Mouse (Mus musculus) lung, embryonic 16.5 days (tissue): ENCODE data around the gene Gm11549. TPM values are rescaled to one million over a fixed set of nuclear protein-coding genes. Genes with fewer than 3 reads are reported as not detected.

Source experiments
- ATAC-seq: fragments of 200-750 bp; cut with Nextera tagmentation; 2 replicates; pipeline ENCODE4 v1.8.0; 2017; ENCODE audit warnings: low read depth, mild to moderate bottlenecking, moderate library complexity
- H3K27ac ChIP-seq: fragments of 300-500 bp; sonication (generic); 2 replicates; pipeline ENCODE4 v1.5.1; 2014; ENCODE audit warnings: mild to moderate bottlenecking, control low read depth, low read length
- H3K27me3 ChIP-seq: fragments of 300-500 bp; sonication (generic); 2 replicates; pipeline ENCODE4 v1.6.1; 2014; ENCODE audit warnings: low read depth, low read length, mixed read lengths; ENCODE audit not compliant: control insufficient read depth, insufficient read depth
- H3K36me3 ChIP-seq: fragments of 300-500 bp; sonication (generic); 2 replicates; pipeline ENCODE4 v1.6.1; 2014; ENCODE audit warnings: low read length; ENCODE audit not compliant: control insufficient read depth, insufficient read depth
- H3K4me1 ChIP-seq: fragments of 300-500 bp; sonication (generic); replicated peaks from 2 replicates; pipeline ENCODE4 v1.6.1; 2014; ENCODE audit warnings: low read length, mixed read lengths; ENCODE audit not compliant: control insufficient read depth, insufficient read depth
- H3K4me2 ChIP-seq: fragments of 300-500 bp; sonication (generic); 2 replicates; pipeline ENCODE4 v1.6.1; 2014; ENCODE audit warnings: low read depth, low read length, control low read depth
- H3K4me3 ChIP-seq: fragments of 300-500 bp; sonication (generic); 2 replicates; pipeline ENCODE4 v1.5.1; 2014; ENCODE audit warnings: mild to moderate bottlenecking, low read length, control low read depth
- H3K9ac ChIP-seq: fragments of 300-500 bp; sonication (generic); 2 replicates; pipeline ENCODE4 v1.6.1; 2014; ENCODE audit warnings: low read length, control low read depth
- H3K9me3 ChIP-seq: fragments of 300-500 bp; sonication (generic); 2 replicates; pipeline ENCODE4 v1.6.1; 2016; ENCODE audit warnings: low read length; ENCODE audit not compliant: control insufficient read depth
- WGBS: fragments of 180-500 bp; shearing (Covaris S2); extraction: QIAGEN DNeasy Blood & Tissue Kit; methylation state at CpG from one replicate; pipeline ENCODE4 v1.1.7; 2014; 5-methylcytosine and 5-hydroxymethylcytosine counted together
- polyA plus RNA-seq: library from polyadenylated mRNA; unstranded; fragments of >200 nt; fragmentation: Nextera tagmentation; extraction: Ambion mirVana; gene quantifications from 2 replicates; pipeline ENCODE4 v1.2.1, GENCODE M21; 2015

The Gm11549 gene
- polyA plus RNA-seq, 1 experiment from 2014 or later, result 0.09 TPM

DNA sequence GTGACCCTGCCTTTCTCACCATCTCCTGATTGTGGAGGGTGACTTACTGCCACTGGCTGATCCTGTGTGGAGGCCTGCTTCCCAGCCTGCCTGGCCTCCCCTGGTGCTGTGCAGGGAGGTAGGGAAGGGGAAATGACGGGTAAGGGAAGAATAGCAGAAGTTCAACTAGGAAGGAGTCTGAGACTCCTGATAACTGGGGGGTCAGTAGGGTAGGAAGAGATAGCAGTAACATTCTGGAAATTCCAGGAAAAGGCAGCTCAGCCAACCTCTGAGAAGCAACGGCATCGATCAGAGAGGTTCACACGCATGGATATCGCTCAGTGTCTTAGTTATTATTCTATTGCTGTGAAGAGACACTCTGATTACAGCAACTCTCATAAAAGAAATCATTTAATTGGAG lies 30.1 kb downstream of the Gm11549 start:
- Histone ChIP-seq H3K4me3 (no peak overlapping the region), H3K9me3 (no peaks in the 10 kb centered on the region), H3K27ac (no peak overlapping the region), H3K4me1 (peaks cover 1% of the 10 kb centered on the region), H3K36me3 (no peaks in the 10 kb centered on the region), H3K4me2 (no peak overlapping the region), H3K9ac (no peak overlapping the region), H3K27me3 (no peaks in the 10 kb centered on the region)
- no peak for ATAC-seq
- WGBS, result 82% methylated on average over 5 of the region's 5 CpGs

DNA sequence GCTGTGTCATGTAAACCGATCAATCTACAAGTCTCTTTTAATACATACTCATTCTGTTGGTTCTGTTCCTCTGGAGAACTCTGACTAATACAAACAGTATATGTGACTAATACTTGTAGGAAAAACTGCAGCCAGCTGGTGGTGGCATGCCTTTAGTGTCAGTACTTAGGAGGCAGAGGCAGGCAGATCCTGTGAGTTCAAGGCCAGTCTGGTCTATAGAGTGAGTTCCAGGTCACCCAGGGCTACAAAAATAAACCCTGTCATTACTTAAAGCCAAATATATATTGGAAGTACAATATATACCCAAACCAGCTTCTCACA lies 32.1 kb downstream of the Gm11549 start:
- no peaks in the 10 kb centered on the region for H3K27me3 ChIP-seq
- no peaks in the 10 kb centered on the region for H3K36me3 ChIP-seq
- no peaks in the 10 kb centered on the region for H3K4me1 ChIP-seq
- no peak overlapping the region for H3K4me2 ChIP-seq
- WGBS, result 94% methylated on average over 1 of the region's 1 CpGs
- H3K27ac ChIP-seq, result no peak overlapping the region
- no peaks in the 10 kb centered on the region for H3K9me3 ChIP-seq
- H3K9ac ChIP-seq, result no peak overlapping the region
- H3K4me3 ChIP-seq, result no peak overlapping the region
- no peak for ATAC-seq

DNA sequence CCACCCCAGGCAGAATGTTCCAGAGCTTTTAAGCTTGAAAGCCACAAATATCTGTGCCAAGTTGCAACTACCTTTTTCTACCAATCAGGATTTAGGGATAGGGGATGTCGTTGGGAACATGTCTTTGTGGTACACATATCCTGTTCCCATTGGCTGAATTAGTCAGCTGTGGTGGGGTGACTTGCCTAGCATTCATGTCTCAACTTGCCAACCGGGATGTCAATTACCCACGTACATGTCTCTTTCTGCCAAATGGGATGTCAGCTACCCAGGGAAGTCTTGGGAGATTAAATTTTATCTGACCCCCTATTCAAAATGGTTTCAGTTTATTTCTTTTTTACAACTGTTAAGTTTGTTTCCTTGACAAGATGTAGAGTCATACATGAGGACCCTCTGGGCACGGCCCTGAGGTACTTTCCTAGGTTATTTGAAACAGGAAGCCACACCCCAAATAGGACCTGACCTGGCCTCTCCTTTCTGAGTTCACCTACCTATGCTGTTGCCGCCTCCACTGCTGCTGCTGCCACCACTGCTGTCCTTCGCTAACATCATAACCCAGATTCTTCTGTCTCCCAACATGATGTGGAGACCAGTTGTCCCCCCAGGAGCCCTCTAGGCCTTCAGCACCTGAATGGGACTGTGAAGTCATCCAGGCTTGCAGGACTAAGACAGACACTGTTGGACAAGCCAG lies 32.6 kb downstream of the Gm11549 start:
- no peaks in the 10 kb centered on the region for H3K4me1 ChIP-seq
- H3K27me3 ChIP-seq, result no peaks in the 10 kb centered on the region
- no peak for ATAC-seq
- H3K36me3 ChIP-seq, result no peaks in the 10 kb centered on the region
- H3K9me3 ChIP-seq, result no peaks in the 10 kb centered on the region
- WGBS, result 77% methylated on average over 6 of the region's 6 CpGs
- H3K4me3 ChIP-seq, result no peak overlapping the region
- no peak overlapping the region for H3K9ac ChIP-seq
- no peak overlapping the region for H3K4me2 ChIP-seq
- no peak overlapping the region for H3K27ac ChIP-seq

DNA sequence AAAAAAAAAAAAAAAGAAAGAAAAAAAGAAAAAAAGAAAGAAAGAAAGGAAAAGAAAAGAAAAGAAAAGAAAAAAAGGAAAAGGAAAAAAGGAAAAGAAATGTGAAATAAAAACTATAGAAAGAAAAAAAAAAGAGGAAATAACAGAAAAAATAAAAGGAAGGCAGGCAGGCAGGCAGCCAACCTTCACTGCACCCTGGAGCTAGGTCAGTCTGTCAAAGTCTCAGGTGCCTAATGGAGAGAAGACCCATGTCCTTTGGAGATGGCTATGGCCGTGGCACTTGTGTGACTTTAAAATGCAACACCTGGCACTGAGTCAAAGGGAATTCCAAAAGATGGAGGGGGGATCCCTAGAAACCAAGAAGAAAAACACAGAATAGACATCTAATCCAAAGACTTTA lies 33.2 kb downstream of the Gm11549 start:
- WGBS, result 42% methylated on average over 1 of the region's 1 CpGs
- no peak overlapping the region for H3K9ac ChIP-seq
- no peak overlapping the region for H3K4me3 ChIP-seq

DNA sequence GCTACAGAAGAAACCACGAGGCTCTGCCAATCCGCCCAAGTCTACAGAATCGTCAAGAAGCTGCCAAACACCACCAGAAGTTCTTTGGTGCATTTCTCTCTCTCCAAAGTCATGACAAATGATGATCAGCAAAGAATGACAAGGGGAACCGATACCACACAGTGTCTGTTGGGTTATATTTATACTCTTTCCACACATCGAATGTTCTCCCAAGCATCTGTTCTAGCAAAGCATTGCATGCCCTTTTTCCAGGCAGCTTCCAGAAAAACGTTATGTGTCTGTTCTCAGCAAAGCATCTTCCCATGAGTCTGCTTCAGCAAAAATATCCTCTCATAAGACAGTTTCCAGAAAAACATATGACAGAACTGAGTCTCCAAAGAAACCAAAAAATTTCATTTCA lies 34.7 kb downstream of the Gm11549 start:
- Histone ChIP-seq H3K36me3 (no peaks in the 10 kb centered on the region), H3K4me3 (no peak overlapping the region), H3K4me2 (no peak overlapping the region), H3K27ac (no peak overlapping the region), H3K9me3 (no peaks in the 10 kb centered on the region), H3K9ac (no peak overlapping the region), H3K27me3 (no peaks in the 10 kb centered on the region), H3K4me1 (peaks cover 10% of the 10 kb centered on the region)
- ATAC-seq, result no peak
- 84% methylated on average over 6 of the region's 6 CpGs for WGBS

More for the DNA sequence above, 33.2 kb downstream of the Gm11549 start:
- no peak for ATAC-seq
- no peaks in the 10 kb centered on the region for H3K4me1 ChIP-seq
- H3K27me3 ChIP-seq, result no peaks in the 10 kb centered on the region
- H3K36me3 ChIP-seq, result no peaks in the 10 kb centered on the region
- H3K4me2 ChIP-seq, result no peak overlapping the region
- no peaks in the 10 kb centered on the region for H3K9me3 ChIP-seq
- no peak overlapping the region for H3K27ac ChIP-seq

DNA sequence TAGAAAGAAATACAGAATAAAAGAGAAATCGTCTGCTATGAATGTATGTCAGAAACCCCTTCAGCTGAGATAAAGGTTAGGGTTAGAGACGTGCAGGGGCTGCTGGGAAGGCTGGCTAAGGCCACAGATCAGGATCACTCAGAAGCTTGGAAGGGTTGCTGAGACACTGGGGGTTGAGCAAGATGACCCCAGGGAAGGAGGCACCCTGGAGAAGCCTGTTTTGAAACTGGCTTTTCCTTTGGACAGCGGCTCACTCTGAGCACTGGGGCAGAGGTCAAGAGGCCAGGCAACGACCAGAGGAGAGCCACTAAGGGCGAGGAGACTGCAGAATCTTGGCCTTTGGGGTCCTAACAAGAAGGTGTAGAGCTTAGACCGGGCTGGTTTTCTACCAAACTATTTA lies 35.4 kb downstream of the Gm11549 start:
- no peaks in the 10 kb centered on the region for H3K27me3 ChIP-seq
- H3K27ac ChIP-seq, result no peak overlapping the region
- no peak overlapping the region for H3K4me3 ChIP-seq
- ATAC-seq, result no peak
- H3K4me1 ChIP-seq, result peaks cover 14% of the 10 kb centered on the region
- no peaks in the 10 kb centered on the region for H3K36me3 ChIP-seq
- H3K9ac ChIP-seq, result no peak overlapping the region
- no peaks in the 10 kb centered on the region for H3K9me3 ChIP-seq
- H3K4me2 ChIP-seq, result no peak overlapping the region
- WGBS, result 49% methylated on average over 6 of the region's 6 CpGs

DNA sequence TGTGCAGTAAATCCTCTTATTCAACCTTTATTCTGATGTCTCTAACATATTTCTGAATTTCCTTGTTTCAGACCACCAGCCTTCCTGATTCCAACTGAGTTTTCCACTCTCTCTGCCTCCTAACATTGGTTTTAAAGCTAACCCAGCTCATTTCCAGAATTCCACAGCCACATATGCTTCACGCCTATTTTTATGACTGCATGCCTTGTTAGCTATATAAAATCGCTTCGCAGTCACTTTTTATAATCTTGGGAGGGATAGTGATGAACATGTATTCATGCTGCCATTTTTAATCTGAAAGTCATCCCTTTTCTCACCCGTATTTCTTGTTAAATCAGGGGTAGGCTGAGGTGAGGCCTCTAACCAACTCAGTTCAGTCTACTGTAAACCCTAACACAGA lies 37.3 kb downstream of the Gm11549 start:
- Histone ChIP-seq H3K36me3 (no peaks in the 10 kb centered on the region), H3K4me1 (peaks cover 14% of the 10 kb centered on the region), H3K27me3 (no peaks in the 10 kb centered on the region), H3K9ac (no peak overlapping the region), H3K9me3 (no peaks in the 10 kb centered on the region), H3K27ac (no peak overlapping the region), H3K4me2 (no peak overlapping the region), H3K4me3 (no peak overlapping the region)
- no peak for ATAC-seq
- WGBS, result 91% methylated on average over 4 of the region's 4 CpGs

DNA sequence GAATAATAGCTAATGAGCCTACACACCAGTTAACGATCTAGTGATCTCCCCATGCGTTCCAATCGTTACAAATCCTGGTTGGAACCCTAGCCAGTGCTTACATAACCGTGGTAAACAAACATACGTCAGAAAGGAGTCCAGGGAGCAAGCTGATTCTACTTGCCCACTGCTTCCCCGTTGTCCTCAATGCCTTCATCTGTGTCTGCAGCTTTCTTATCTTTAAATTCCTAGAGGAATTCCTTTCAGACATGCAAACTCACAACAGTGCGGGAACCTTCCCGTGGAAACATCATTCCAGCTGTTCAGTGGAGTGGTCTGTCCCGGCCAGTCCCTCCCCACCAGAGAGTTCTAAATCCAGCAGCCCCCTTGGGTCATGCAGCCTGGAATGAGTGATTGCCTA lies 38.7 kb downstream of the Gm11549 start:
- 12% methylated on average over 9 of the region's 9 CpGs for WGBS
- Histone ChIP-seq H3K4me2 (peak overlapping the region; percentile 43), H3K27ac (peak overlapping the region; percentile 63), H3K9me3 (no peaks in the 10 kb centered on the region), H3K27me3 (no peaks in the 10 kb centered on the region), H3K9ac (peak overlapping the region; percentile 39; the same call in 1 of the 2 replicates), H3K4me3 (peak overlapping the region; percentile 16; the same call in 1 of the 2 replicates), H3K4me1 (peaks cover 14% of the 10 kb centered on the region), H3K36me3 (no peaks in the 10 kb centered on the region)
- peak; percentile 54 for ATAC-seq

DNA sequence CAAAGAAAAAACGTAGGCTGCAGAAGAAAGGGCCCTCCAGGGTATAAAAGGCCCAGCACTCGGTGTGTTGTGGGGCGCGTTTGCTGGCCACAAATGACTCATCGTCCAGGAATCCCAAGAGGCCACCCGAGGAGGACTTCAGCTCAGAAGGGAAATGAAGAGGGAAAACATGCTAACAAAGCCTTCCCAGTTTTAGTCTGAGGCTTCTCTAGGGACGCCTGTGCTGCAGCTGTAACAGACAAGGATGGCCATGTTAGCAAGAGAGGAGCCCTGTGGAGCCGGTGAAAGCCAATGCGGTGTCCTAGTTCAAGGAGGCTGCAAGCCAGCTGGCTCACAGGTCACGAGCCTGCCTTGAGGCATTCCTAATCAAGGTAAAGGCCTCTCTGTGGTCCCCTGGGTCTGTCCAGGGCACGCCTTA lies 39.8 kb downstream of the Gm11549 start:
- H3K27me3 ChIP-seq, result no peaks in the 10 kb centered on the region
- H3K4me3 ChIP-seq, result no peak overlapping the region
- ATAC-seq, result peak; percentile 81
- peak overlapping the region; percentile 94 for H3K27ac ChIP-seq
- peak overlapping the region; percentile 49 for H3K9ac ChIP-seq
- H3K9me3 ChIP-seq, result no peaks in the 10 kb centered on the region
- H3K4me2 ChIP-seq, result peak overlapping the region; percentile 32
- H3K36me3 ChIP-seq, result no peaks in the 10 kb centered on the region
- H3K4me1 ChIP-seq, result peaks cover 14% of the 10 kb centered on the region
- WGBS, result 10% methylated on average over 11 of the region's 11 CpGs

DNA sequence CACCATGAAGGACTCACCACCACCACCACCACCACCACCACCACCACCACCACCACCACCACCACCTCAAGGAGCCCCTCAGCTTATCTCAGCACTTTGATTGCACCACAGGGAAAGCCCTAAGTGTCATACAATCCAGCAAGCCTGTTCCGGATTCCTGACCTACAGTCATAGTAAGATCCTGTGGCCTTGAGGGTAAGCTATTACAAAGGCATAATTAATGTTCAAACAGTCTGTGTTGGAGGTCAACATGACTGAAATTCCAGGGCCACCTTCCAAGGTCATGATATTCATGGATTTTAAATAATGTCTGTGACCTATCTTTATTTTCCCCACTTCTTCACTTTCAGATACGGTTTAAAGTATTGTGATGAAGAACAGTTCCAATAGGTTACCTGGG lies 41.1 kb downstream of the Gm11549 start:
- no peaks in the 10 kb centered on the region for H3K36me3 ChIP-seq
- WGBS, result 57% methylated on average over 2 of the region's 2 CpGs
- H3K4me2 ChIP-seq, result no peak overlapping the region
- H3K9me3 ChIP-seq, result no peaks in the 10 kb centered on the region
- H3K4me1 ChIP-seq, result peaks cover 17% of the 10 kb centered on the region
- H3K27me3 ChIP-seq, result no peaks in the 10 kb centered on the region
- no peak overlapping the region for H3K4me3 ChIP-seq
- no peak for ATAC-seq
- H3K27ac ChIP-seq, result peak overlapping the region; percentile 33; the same call in 1 of the 2 replicates
- no peak overlapping the region for H3K9ac ChIP-seq
